Mouse (Mus musculus): ENCODE measurements around the gene Myh6.

- TF ChIP-seq CTCF (IDR thresholded peaks at IDR 0.05; ENCODE audit: borderline replicate concordance, insufficient read depth, low read length) (no peak), POLR2A (IDR thresholded peaks at IDR 0.05; ENCODE audit: low read depth, low read length) (no peak)
Measured at GRCm38 (mm10) chr14:54959197-54959596, 7.5 kb downstream of the Myh6 start.

All from embryonic fibroblast, embryonic 13.5 days (primary cell).